Mouse (Mus musculus): ENCODE results near the gene Foxo1.

GRCm38 (mm10) chr3:52357265-52357953 lies 89.3 kb downstream of the Foxo1 start:
- TF ChIP-seq CTCF (IDR thresholded peaks at IDR 0.05; ENCODE audit: low read depth) (no peak), EP300 (IDR thresholded peaks at IDR 0.05; ENCODE audit: low read depth) (no peak)

Data from liver, postnatal 0 days (tissue).